Mouse (Mus musculus) ovary, adult 18-20 months (tissue): ENCODE data around the gene Ppfia1.

Experiments
- DNase-seq: peaks from one replicate; pipeline ENCODE4 v3.0.0; 2022; ENCODE audit warnings: low spot score, mixed read lengths

Gene Ppfia1

DNA sequence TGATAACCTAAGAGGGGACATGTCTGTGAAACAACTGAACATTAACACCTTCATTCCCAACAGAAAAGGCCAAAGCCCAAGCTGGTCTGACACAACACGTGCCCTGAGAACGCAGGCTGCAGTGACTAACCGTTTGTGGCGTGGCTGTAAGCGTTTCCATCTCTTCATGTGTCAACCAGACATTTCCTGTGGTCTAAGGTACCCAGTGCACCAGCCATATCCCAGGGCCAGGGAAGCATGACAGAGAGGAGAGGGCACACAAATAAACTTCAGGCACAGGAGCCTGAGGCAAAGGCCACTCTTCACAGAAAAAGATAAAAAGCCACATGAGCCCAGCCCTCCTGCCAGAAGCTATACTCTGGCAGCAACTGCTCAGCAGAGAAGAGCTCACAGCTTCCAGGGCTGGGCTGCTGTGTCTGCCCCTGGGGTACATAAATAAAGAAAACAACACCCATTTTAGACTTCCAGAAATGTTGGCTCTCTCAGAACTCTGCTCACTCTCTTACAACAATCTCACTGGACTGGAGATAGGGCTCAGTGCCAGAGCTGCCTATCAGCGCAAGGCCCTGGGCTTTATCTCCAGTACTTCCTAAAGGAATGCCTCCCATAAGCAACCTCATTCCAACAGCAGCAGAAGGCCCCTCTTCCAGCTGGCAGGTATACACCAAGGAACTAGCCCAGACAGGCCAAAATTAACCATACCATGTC lies 64.3 kb downstream of the Ppfia1 start:
- peak; percentile 65 for DNase-seq

GRCm38 (mm10) chr7:144480314-144480713 lies 73.2 kb downstream of the Ppfia1 start:
- no peak for DNase-seq

GRCm38 (mm10) chr7:144479569-144479968 lies 74.0 kb downstream of the Ppfia1 start:
- DNase-seq = no peak

- DNase-seq = no peak
Measured at GRCm38 (mm10) chr7:144475741-144476140, 77.8 kb downstream of the Ppfia1 start.

DNA sequence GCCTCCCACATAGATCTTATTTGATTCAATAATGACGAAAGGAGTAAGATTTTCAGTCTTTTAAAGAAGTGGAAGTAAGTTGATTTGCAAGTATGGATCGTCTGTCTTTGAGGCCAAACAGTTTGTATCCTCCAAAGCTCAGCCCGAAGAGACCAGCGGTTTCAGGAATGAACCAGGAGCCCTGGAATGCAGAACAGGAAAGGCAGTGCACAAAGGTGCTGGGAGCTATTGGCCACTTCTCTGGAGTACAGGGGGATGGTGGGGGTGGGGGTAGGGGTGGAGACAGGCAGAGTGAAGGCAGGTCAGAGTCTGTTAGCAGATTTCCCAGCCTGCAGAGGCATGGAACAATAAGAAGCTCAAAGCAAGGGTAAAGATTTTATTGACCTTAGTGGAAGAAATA lies 80.0 kb downstream of the Ppfia1 start:
- no peak for DNase-seq

DNA sequence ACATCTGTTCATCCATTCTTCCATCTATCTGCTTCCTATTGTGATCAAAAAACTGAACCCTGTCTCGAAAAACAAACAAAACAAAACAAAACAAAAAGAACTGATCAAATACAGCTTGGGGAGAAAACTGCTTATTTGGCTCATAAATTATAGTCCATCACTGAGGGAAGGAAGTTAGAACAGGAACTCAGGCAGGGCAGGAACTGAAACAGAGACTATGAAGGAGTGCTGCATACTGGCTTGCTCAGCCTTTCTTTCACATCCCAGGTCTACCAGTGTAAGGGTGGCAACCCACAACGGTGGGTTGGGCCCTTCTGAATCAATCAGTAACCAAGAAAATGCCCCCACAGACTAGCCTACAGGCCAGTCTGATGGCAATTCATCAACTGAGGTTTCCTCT lies 82.4 kb downstream of the Ppfia1 start:
- no peak for DNase-seq

GRCm38 (mm10) chr7:144470545-144471059 lies 82.9 kb downstream of the Ppfia1 start, which contains the start of gene Cttn:
Cttn (minus strand) TSS chr7:144471009.
- peak; percentile 82 for DNase-seq

- DNase-seq = no peak
Measured at GRCm38 (mm10) chr7:144469908-144470544, 83.5 kb downstream of the Ppfia1 start.

- no peak for DNase-seq
Measured at GRCm38 (mm10) chr7:144469181-144469641, 84.3 kb downstream of the Ppfia1 start.

DNA sequence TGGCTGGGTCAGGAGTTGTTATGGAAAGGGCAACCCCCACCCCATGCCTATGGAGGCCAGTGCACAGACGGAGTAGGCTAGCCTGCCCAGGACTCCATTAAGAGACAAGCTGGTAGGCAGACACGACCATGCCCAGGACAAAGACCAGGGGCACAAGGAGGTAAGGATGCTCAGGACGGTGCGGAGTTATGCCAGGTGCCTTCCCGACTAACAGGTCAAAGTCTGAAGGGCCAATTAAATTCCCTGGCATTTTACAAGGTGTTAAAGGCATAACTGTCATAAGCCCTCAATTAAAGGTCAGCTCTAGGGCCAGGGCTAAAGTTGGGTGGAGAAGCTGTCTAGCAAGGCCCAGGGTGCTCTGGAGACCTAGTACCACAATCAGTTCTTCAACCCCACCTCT lies 84.8 kb downstream of the Ppfia1 start:
- DNase-seq = no peak

DNA sequence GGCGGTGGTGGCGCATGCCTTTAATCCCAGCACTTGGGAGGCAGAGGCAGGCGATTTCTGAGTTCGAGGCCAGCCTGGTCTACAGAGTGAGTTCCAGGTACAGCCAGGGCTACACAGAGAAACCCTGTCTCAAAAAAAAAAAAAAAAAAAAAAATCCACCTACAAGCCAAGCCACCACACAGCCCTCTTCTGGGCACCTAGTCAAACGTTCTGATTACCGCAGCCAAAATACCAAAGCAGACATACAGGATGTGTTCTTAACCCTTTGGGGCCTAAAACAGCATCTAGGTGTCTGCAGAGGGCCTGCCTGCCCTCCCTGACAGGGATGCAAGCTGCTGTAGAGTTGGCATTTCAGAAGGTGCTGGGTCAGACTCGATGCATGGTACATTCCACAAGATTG lies 91.0 kb downstream of the Ppfia1 start:
- no peak for DNase-seq

GRCm38 (mm10) chr7:144461246-144461902 lies 92.2 kb downstream of the Ppfia1 start:
- DNase-seq = no peak

DNA sequence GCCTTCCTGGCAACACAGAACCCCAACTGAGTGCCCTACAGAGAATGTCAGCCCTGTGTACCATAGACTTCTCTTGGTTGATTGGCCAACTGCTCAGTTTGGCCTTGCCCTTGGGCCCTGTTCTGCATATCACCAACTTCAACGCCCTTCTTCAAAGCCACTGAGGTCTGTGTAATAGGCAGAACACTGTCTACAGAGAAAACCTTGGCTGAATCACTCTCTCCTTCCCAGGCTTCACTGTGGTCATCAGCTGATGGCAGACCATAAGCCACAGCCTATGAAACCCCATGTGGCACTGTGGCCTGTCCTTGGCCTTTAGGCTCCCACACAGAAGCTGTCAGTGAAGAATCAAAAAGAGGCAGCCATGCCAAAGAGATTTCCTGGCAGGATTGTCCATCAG lies 94.6 kb downstream of the Ppfia1 start:
- peak; percentile 15 for DNase-seq

GRCm38 (mm10) chr7:144450661-144451060 lies 102.9 kb downstream of the Ppfia1 start:
- DNase-seq = no peak

DNA sequence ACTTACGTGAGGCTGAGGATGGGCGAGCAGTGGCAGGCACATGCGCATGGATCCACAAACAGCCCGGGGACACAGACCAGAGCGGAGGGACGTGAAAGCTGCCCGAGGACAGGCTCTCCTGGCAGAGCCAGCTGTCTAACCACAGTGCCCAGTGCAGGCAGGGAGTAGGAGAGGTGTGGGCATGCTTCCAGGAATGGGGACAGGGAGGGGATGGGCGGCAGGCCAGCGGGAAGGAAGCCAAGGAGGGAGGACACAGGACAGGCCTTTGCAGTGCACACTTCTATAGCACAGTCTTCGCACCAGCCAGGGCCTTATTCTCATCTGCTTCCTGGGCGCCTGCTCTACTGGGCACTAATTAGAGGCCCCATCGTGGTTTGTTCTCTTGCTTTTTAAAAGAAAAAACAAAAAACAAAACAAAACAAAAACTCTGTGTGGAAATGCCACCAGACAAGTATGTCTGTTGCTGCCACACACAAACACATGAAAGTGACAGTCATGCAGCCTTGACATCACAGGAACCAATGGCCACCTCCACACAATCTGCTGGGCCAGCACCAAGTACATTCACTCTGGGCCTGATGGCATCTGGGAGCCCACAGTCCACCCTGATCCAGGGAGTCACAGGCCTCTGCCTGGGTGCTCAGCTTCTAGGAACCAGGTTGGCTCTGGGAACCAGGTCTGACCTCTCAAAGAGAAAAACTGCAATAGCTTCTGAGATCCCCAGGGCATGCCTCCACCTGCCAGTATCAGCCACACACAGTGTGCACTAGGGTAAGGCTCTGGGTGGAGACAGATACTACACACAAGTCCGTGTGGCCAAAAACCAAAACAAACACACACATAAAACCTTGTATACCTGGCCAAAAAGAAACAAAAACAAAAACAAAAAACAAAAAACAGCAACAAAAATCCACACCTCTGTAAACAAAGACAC lies 103.6 kb downstream of the Ppfia1 start:
- peak; percentile 75 for DNase-seq

GRCm38 (mm10) chr7:144448186-144448585 lies 105.3 kb downstream of the Ppfia1 start:
- DNase-seq = no peak

GRCm38 (mm10) chr7:144447146-144447545 lies 106.4 kb downstream of the Ppfia1 start:
- no peak for DNase-seq

- no peak for DNase-seq
Measured at GRCm38 (mm10) chr7:144444788-144445187, 108.7 kb downstream of the Ppfia1 start.

DNA sequence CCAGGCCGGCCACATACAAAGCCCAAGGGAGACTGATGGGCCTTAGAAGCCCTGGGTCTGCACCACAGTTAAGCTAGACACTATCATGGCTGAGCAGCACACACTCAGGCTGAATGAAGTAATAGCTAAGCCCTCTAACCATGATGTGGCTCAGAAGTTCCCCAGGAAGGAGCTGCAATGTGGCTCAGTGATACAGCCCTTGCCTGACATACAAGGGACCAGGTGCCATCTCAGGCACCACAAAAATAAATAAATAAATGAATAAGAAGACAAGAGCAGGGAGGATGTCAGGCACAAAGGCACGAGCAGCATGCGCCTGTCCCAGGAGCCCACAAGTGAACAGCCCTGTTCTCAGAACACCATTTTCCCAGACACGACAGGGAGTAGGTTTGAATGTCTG lies 111.6 kb downstream of the Ppfia1 start:
- no peak for DNase-seq

- DNase-seq = no peak
Measured at GRCm38 (mm10) chr7:144441466-144441865, 112.1 kb downstream of the Ppfia1 start.

GRCm38 (mm10) chr7:144438811-144439210 lies 114.7 kb downstream of the Ppfia1 start:
- peak; percentile 54 for DNase-seq

GRCm38 (mm10) chr7:144432920-144433319 lies 120.6 kb downstream of the Ppfia1 start:
- DNase-seq = no peak
